Mouse (Mus musculus): ENCODE measurements around the gene Ccr1.

DNA sequence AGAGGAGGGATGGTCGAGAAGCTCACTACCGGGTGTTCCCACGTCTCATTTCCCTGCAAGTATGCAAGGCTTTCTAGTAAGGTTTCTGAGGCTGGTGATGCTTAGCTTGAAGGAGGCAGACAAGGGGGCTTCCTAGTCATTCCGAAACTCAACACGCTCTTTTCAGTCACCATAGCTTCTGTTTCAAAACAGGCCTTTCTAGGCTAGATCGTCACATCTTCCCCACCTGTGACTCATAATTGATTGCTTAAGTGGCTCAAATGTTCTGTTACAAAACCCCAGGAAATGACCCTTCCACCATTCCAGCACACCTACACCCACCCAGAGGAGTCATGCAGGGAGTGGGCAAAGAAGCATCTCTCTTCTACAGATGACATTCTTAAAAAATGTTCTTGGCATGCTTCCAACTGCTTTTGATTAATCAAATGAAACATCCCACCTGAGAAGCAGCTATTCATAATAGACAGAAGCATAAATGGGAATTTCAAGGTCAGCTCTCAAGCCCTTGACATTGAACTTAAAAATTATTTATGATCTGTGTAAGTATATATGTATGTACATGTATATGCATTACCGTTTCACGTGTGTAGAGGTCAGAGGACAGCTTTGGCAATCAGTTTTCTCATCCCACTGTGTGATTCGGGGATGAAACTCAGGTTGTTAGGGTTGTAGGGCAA lies 31.8 kb downstream of the Ccr1 start:
- TF ChIP-seq CTCF (IDR thresholded peaks at IDR 0.05; ENCODE audit: borderline replicate concordance, insufficient read depth, low read length) (no peak), POLR2A (IDR thresholded peaks at IDR 0.05; ENCODE audit: low read depth, low read length) (no peak)

All from embryonic fibroblast, embryonic 13.5 days (primary cell).